7 mouse cellular contexts compared by ENCODE assay signal in the genomic region with DNA sequence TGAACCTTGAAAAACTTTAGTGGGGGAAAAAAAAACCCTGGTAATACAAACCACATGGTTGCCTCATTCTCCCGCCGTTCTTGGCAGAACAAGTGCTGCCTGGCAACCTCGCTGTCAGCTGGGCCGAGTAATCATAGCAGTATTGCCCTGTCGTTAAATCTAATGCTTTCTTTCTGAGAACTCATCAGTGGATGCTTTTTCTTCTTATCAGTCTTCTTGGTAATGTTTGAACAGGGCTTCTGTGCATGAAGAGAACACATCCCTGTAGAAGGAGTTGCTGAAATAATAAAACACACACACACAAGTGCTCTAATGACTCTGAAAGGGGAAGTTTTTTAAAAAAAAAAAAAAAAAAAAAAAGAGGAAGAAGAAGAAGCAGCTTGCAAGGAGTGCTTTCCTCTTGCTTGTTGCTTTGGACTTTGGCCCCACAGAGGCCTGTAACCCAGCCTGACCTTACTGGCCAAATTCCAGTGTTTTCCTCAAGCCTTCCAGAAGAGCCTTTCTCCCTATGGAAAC.
DNase-seq lines count a peak whose midpoint lies in the region; ATAC-seq and TF ChIP-seq lines count a peak whose summit lies in the region.

No protein-coding gene starts in this region.

- peak overlapping the region; percentile 56 for H3K27ac ChIP-seq in heart, embryonic 15.5 days
- H3K27ac ChIP-seq in layer of hippocampus, adult 2 months = no peak overlapping the region
- no peak overlapping the region for H3K27ac ChIP-seq in midbrain, embryonic 14.5 days (replicated peaks; ENCODE audit: low read depth, low read length)

- no peaks in the 10 kb centered on the region for H3K36me3 ChIP-seq in G1E (replicated peaks)
- H3K36me3 ChIP-seq in heart, embryonic 15.5 days = no peaks in the 10 kb centered on the region
- H3K36me3 ChIP-seq in midbrain, embryonic 14.5 days (ENCODE audit: control insufficient read depth, insufficient read depth, low read length) = no peaks in the 10 kb centered on the region

- H3K4me1 ChIP-seq in G1E (ENCODE audit: insufficient read depth, low read depth, low read length) = peaks cover 18% of the 10 kb centered on the region
- no peaks in the 10 kb centered on the region for H3K4me1 ChIP-seq in heart, embryonic 15.5 days (replicated peaks)
- no peaks in the 10 kb centered on the region for H3K4me1 ChIP-seq in midbrain, embryonic 14.5 days (ENCODE audit: control insufficient read depth, insufficient read depth, low read length)

- WGBS in heart, embryonic 15.5 days = 30% methylated on average over 5 of the region's 5 CpGs
- 70% methylated on average over 5 of the region's 5 CpGs for WGBS in midbrain, embryonic 14.5 days

- H3K4me2 ChIP-seq in heart, embryonic 15.5 days = no peak overlapping the region
- no peak overlapping the region for H3K4me2 ChIP-seq in midbrain, embryonic 14.5 days (ENCODE audit: low read length)

- no peak for TF ChIP-seq CTCF in G1E (IDR thresholded peaks at IDR 0.05; ENCODE audit: low read depth, low read length)
- TF ChIP-seq CTCF in layer of hippocampus, adult 2 months (conservative IDR thresholded peaks at IDR 0.05) = no peak

- no peaks in the 10 kb centered on the region for H3K9me3 ChIP-seq in G1E (replicated peaks)
- no peaks in the 10 kb centered on the region for H3K9me3 ChIP-seq in heart, embryonic 15.5 days (replicated peaks)
- no peaks in the 10 kb centered on the region for H3K9me3 ChIP-seq in midbrain, embryonic 14.5 days (ENCODE audit: control insufficient read depth, low read length)

- H3K4me3 ChIP-seq in G1E (ENCODE audit: low read depth, low read length) = peak overlapping the region; percentile 35; the same call in 1 of the 2 replicates
- no peak overlapping the region for H3K4me3 ChIP-seq in heart, embryonic 15.5 days
- no peak overlapping the region for H3K4me3 ChIP-seq in layer of hippocampus, adult 2 months
- no peak overlapping the region for H3K4me3 ChIP-seq in midbrain, embryonic 14.5 days (replicated peaks; ENCODE audit: low read depth, low read length)

- no peak overlapping the region for H3K9ac ChIP-seq in heart, embryonic 15.5 days
- H3K9ac ChIP-seq in midbrain, embryonic 14.5 days (replicated peaks; ENCODE audit: low read length) = no peak overlapping the region

- H3K27me3 ChIP-seq in G1E (ENCODE audit: insufficient read depth, low read length) = no peaks in the 10 kb centered on the region
- H3K27me3 ChIP-seq in heart, embryonic 15.5 days = no peaks in the 10 kb centered on the region
- no peaks in the 10 kb centered on the region for H3K27me3 ChIP-seq in midbrain, embryonic 14.5 days (ENCODE audit: control insufficient read depth, insufficient read depth, low read length)

- DNase-seq in 416B (ENCODE audit: low read depth) (peak; percentile 91), G1E (ENCODE audit: low spot score) (peak; percentile 18)
- peak; percentile 64 to 76 for DNase-seq in cerebellum, postnatal 25 days
- DNase-seq in layer of hippocampus, adult 2 months (ENCODE audit: low spot score in 2 of 2) = peak; percentile 34 to 52
- DNase-seq in mesoderm, embryonic 11.5 days (ENCODE audit: low read depth, low spot score) = peak; percentile 39
- no peak for DNase-seq in midbrain, embryonic 14.5 days

- peak; percentile 74 for ATAC-seq in G1E (ENCODE audit: extremely low read depth, insufficient number of reproducible peaks, low FRiP score, poor library complexity, severe bottlenecking)
- no peak for ATAC-seq in heart, embryonic 15.5 days (replicated peaks; ENCODE audit: insufficient number of reproducible peaks, insufficient read depth, low FRiP score, low read depth)
- no peak for ATAC-seq in midbrain, embryonic 14.5 days (ENCODE audit: low FRiP score, low TSS enrichment)
